Mouse (Mus musculus): ENCODE results near the gene Rbm20. TPM values are rescaled to one million over a fixed set of nuclear protein-coding genes. Genes with fewer than 3 reads are reported as not detected.

Gene Rbm20
- polyA plus RNA-seq, 1 experiment from 2014 or later = 1.4 TPM

DNA sequence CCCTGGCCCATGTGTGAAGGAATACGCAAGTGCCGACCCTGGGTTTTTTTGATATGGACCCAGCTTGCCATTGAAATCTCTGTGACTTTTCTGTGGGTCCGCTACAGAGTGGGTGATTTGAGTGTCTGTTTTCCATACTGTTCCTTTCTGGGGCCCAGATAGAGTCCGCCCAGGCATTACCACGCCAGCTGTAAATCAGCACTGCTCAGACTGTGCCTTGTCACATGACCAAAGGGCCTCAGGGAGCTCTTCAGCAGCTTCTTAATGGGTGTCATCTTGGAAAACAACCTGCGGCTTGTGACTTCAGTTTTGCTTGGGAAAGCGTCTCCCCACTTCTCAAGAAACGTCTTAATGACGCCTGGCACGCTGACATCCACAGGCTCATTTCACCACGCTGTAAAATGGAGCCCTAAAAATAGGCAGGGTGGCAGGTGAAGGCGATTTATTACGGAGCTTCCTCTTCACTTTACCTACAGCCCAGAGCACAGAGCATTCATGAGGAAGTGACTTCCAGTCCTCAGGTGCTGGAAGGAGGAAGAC lies 71.2 kb downstream of the Rbm20 start:
- H3K27ac ChIP-seq = no peak overlapping the region
- no peak overlapping the region for H3K4me2 ChIP-seq (replicated peaks)
- no peak overlapping the region for H3K4me3 ChIP-seq (replicated peaks)
- ATAC-seq = no peak
- no peaks in the 10 kb centered on the region for H3K4me1 ChIP-seq (replicated peaks)
- no peaks in the 10 kb centered on the region for H3K27me3 ChIP-seq
- no peak overlapping the region for H3K9ac ChIP-seq (replicated peaks)
- H3K9me3 ChIP-seq = no peaks in the 10 kb centered on the region
- H3K36me3 ChIP-seq = no peaks in the 10 kb centered on the region
- whole genome bisulfite sequencing = 91% methylated on average over 13 of the region's 13 CpGs

DNA sequence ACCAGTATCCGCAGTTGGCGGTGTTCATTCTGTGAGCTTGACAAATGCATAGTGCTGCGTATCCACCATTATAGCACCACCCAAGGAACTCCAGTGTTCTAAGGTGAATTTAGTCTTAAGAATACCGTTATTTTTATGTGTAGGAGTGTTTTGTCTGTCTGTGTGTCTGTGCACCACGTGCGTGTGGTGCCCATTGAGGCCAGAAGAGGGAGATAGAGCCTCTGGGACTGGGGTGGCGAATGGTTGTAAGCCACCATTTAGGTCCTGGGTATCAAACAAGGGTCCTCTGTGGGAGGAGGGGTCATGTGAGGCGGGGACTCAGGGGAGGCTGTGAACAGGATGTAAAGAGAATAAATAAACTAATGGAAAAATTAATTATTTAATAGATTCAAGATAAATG lies 72.2 kb downstream of the Rbm20 start:
- 95% methylated on average over 8 of the region's 8 CpGs for WGBS
- Histone ChIP-seq H3K27ac (no peak overlapping the region), H3K9me3 (no peaks in the 10 kb centered on the region), H3K36me3 (no peaks in the 10 kb centered on the region), H3K4me3 (replicated peaks) (no peak overlapping the region), H3K27me3 (no peaks in the 10 kb centered on the region), H3K4me1 (replicated peaks) (no peaks in the 10 kb centered on the region), H3K9ac (replicated peaks) (no peak overlapping the region), H3K4me2 (replicated peaks) (no peak overlapping the region)
- no peak for ATAC-seq

DNA sequence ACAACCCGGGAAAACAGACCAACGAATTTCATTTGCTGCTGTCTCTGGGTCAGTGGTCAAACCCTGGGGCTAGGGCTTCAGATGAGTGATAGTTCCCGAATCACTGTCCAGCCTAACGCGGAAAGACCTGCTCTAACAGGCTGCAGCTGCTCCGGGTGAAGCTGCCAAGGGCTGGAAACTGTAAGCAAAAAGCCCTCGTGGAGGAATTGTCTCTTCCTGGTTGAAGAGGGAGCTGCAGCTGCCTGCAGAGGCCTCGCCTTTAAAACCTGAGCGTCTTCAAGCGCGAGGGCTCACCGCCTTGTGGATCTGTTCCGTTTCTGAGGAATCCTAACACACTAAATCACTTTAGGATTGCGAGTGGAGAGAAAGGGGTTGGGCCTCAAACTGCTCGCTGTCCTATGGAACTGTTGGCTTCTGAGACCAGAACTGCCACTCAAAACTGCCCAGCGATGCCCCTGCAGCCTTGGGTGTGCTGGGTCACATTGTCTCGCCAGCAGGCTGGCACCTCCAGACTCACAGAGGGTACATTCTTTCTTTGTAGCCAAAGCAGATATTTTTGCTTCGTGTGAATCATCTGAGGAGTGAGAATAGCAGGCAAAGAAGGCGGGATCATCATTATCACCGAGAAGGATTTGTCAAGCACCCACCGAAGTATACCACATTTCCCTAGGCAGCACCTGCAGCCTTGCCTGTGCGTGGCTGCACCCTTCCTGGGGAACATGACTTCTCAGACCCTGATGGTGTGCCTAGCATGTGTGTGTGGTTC lies 74.5 kb downstream of the Rbm20 start:
- Histone ChIP-seq H3K36me3 (no peaks in the 10 kb centered on the region), H3K4me3 (replicated peaks) (no peak overlapping the region), H3K27me3 (no peaks in the 10 kb centered on the region), H3K9ac (replicated peaks) (no peak overlapping the region), H3K27ac (no peak overlapping the region), H3K4me2 (replicated peaks) (no peak overlapping the region), H3K4me1 (replicated peaks) (no peaks in the 10 kb centered on the region), H3K9me3 (0 out of 2 replicates have a peak, but pooled peaks cover 1% of the 10 kb centered on the region)
- 80% methylated on average over 22 of the region's 22 CpGs for WGBS
- no peak for ATAC-seq

DNA sequence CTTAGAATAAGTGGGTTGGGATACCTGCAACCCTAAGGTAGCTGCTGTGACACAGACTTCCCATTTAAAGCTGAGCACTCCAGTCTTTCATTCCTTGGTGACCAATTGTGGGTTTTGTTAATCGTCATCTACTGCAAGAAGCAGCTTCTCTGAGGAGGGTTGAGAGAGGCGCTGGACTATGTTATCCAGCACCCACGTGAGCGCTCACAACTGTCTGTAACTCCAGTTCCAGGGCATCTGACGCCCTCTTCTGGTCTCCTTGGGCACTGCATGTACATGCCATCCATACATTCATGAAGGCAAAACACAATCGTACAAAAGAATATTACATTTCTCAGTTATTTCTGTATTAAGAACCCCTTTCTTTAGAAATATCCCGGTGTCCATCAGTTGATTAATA lies 75.9 kb downstream of the Rbm20 start:
- Histone ChIP-seq H3K4me3 (replicated peaks) (no peak overlapping the region), H3K27ac (no peak overlapping the region), H3K36me3 (no peaks in the 10 kb centered on the region), H3K4me2 (replicated peaks) (no peak overlapping the region), H3K9me3 (0 out of 2 replicates have a peak, but pooled peaks cover 5% of the 10 kb centered on the region), H3K4me1 (replicated peaks) (no peaks in the 10 kb centered on the region), H3K9ac (replicated peaks) (no peak overlapping the region), H3K27me3 (no peaks in the 10 kb centered on the region)
- WGBS = 56% methylated on average over 7 of the region's 7 CpGs
- ATAC-seq = no peak

DNA sequence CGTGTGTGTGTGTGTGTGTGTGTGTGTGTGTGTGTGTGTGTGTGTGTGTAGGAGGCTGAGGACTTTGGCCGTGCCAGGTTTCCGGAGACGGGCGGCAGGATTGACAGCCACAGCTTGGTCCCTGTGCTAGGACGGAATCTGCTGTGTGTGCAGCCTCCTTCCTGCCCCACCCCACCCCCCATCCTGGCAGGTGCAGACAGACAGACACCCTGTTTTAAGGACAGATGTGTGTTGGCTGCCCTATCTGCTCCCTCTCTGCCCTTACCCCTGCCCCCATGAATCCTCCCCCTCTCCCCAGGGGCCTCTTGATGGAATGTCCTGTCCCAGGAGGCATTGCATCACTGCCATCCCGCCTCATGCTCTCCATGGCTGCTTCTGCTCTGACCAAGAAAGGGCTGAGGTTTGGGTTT lies 77.3 kb downstream of the Rbm20 start:
- Histone ChIP-seq H3K9ac (replicated peaks) (no peak overlapping the region), H3K27ac (no peak overlapping the region), H3K4me1 (replicated peaks) (no peaks in the 10 kb centered on the region), H3K9me3 (0 out of 2 replicates have a peak, but pooled peaks cover 5% of the 10 kb centered on the region), H3K36me3 (no peaks in the 10 kb centered on the region), H3K4me3 (replicated peaks) (no peak overlapping the region), H3K27me3 (no peaks in the 10 kb centered on the region), H3K4me2 (replicated peaks) (no peak overlapping the region)
- 82% methylated on average over 7 of the region's 7 CpGs for WGBS
- ATAC-seq = no peak

DNA sequence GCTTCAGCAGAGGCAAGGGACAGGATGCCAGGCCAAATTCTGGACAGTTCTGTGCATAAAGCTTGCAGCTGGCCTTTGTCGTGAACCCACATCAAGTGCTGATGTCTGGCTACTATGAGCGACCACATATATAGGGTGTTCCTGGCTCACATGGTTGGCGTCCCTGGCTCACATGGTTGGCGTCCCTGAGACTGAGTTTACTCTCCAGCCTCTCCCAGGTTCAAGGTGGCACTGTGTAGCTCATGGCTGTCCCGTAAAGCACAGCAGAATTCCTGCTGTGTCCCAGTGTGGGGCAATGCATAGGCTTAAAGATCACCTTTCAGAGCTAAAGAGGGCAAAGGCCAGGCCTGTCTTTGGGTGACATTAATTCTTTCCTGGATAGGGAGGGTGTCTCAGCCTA lies 78.2 kb downstream of the Rbm20 start:
- no peak for ATAC-seq
- 81% methylated on average over 5 of the region's 5 CpGs for WGBS
- no peak overlapping the region for H3K9ac ChIP-seq (replicated peaks)
- H3K4me3 ChIP-seq (replicated peaks) = no peak overlapping the region
- no peak overlapping the region for H3K4me2 ChIP-seq (replicated peaks)
- H3K4me1 ChIP-seq (replicated peaks) = no peaks in the 10 kb centered on the region
- no peak overlapping the region for H3K27ac ChIP-seq
- no peaks in the 10 kb centered on the region for H3K27me3 ChIP-seq
- H3K36me3 ChIP-seq = no peaks in the 10 kb centered on the region
- H3K9me3 ChIP-seq = 0 out of 2 replicates have a peak, but pooled peaks cover 5% of the 10 kb centered on the region

DNA sequence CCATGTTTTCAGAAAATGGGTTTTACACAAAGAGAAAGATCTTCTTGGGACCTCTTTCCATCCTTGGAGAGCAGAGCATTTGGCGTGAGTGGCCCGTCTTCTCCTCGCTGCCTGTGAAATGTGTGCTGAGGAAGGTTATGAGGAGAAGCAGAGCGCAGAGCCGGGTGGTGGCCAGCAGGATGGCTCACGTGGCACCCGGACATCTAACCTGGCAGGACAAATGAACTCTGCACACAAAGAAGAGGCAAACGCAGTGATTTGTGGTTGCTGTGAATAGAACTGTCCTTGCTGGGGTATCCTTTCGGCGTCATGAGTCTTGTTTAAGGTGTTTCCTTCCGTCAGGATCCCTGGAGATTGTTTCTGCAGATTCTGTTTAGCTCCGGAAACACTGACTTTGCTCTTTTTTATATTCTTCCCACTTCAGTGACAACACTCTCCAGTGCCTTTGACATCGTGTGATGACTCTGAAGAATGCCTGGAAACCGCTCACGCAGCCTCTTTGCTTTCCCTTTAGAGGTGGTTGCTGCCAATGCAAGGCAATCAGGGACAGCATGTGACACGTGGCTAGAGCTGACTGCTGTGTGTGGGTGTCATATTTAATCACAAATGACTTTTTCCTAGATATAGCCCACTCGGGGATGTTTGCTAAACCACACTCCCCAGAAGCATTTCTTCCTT lies 80.5 kb downstream of the Rbm20 start:
- WGBS = 91% methylated on average over 17 of the region's 17 CpGs
- no peak for ATAC-seq
- no peaks in the 10 kb centered on the region for H3K27me3 ChIP-seq
- H3K4me3 ChIP-seq (replicated peaks) = no peak overlapping the region
- H3K9ac ChIP-seq (replicated peaks) = no peak overlapping the region
- H3K4me1 ChIP-seq (replicated peaks) = no peaks in the 10 kb centered on the region
- 0 out of 2 replicates have a peak, but pooled peaks cover 5% of the 10 kb centered on the region for H3K9me3 ChIP-seq
- no peak overlapping the region for H3K27ac ChIP-seq
- H3K4me2 ChIP-seq (replicated peaks) = no peak overlapping the region
- no peaks in the 10 kb centered on the region for H3K36me3 ChIP-seq

DNA sequence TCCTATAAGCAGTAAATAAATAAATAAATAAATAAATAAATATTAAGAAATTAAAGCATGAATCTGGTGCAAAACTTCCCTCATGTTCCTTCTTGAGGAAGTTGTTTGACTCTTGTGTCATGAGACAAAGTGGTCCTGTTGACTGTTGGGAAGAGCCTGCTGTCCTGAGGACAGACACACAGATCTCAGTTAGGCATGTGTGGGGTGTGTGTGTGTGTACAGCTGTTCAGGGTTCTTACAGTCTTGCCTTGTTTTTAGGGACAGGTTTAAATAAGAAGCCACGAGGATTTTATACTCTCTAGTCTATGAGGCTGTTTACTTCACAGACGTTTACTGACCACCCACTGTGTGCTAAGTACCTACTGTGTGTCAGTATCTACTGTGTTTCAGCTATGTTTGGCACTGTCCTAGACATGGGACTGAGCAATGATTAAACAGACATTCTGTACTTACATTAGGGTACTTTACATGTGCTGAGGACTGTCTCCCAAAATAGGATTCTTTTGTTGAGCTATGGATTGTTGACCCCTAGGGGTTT lies 81.8 kb downstream of the Rbm20 start:
- Histone ChIP-seq H3K4me3 (replicated peaks) (no peak overlapping the region), H3K27ac (no peak overlapping the region), H3K9me3 (0 out of 2 replicates have a peak, but pooled peaks cover 5% of the 10 kb centered on the region), H3K36me3 (no peaks in the 10 kb centered on the region), H3K4me1 (replicated peaks) (no peaks in the 10 kb centered on the region), H3K27me3 (no peaks in the 10 kb centered on the region), H3K4me2 (replicated peaks) (no peak overlapping the region), H3K9ac (replicated peaks) (no peak overlapping the region)
- WGBS = 83% methylated on average over 2 of the region's 2 CpGs
- no peak for ATAC-seq

DNA sequence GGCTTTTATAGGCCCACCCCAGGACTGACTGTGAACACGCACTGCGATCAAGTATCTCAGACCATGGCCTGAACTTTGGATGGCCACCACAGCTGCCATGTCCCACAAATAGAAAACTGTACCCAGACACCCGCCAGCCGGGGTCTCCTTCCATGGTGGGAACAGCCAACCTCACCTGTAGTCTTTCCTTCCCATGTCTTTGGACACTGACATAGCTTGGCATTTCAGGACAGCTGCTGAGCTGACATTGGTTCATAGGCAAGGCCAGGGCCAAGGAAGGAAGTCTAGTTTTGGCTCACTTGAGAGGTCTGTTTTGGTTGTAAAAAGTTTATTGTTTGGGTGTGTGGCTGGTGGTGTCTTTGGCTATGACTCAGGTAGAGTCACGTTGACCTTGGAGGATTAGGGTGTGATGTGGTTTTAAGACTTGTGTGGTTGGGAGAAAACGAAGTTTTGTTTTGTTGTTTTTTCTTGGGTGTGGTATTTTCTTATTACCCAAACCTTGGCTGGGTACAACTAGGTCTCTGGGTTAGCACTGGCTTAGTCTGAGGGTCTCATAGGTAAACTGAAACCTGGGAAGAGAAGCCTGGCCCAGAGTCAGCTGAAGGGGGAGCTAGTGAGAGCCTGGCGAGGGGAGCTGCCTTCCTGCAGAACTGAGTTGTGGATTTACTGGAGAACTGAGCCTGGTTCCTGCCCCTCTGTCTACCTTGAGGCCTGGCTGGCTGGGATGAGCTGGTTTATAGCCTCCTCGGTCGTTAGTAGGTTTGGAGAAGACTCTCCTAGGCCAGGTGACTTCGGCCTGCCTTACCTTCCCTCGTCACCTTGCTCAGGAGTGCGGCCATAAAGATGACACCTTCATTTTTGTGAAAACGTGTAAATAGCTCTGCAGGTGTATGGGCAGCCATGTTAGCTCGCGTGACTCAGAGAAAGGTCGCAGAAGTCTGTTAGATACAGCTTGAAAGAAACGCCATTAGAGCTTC lies 83.3 kb downstream of the Rbm20 start:
- Histone ChIP-seq H3K27ac (no peak overlapping the region), H3K36me3 (no peaks in the 10 kb centered on the region), H3K4me2 (replicated peaks) (no peak overlapping the region), H3K9ac (replicated peaks) (no peak overlapping the region), H3K4me1 (replicated peaks) (no peaks in the 10 kb centered on the region), H3K27me3 (no peaks in the 10 kb centered on the region), H3K9me3 (0 out of 2 replicates have a peak, but pooled peaks cover 5% of the 10 kb centered on the region), H3K4me3 (replicated peaks) (no peak overlapping the region)
- no peak for ATAC-seq
- WGBS = 86% methylated on average over 17 of the region's 17 CpGs

DNA sequence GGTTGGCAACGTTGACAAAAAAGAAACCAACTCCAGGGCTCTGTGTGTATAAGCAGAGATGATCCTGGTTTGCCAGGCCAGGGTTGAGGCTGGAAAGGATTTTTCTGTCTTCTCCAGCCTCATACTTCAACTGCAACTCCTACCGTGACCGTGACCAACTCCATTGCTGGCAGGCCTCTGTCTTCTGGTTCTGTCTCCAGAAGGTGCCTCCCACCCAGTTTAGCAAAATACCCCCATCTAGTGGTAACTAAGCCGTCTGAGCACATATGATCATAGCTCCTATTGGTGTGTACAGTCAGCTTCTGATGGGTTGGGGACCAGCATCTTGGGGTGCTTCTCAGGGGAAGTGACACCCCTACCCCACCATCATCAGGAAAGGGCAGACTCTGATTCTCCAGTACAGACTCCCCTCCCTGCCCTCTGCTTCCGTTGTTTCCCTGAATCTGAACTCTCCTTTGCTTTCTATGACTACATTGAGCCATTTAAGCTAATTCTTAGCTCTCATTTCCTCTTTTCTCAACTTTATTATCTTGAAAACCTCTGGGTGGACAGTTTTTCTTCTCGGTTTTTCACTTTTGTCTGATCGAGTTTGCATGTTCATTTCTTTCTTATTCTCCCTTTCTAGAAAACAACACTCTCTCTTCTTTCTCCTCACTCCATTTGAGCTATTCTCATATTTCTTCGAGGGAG lies 85.8 kb downstream of the Rbm20 start:
- no peaks in the 10 kb centered on the region for H3K36me3 ChIP-seq
- H3K9me3 ChIP-seq = 0 out of 2 replicates have a peak, but pooled peaks cover 3% of the 10 kb centered on the region
- 74% methylated on average over 8 of the region's 8 CpGs for WGBS
- no peak overlapping the region for H3K4me2 ChIP-seq (replicated peaks)
- peaks cover 2% of the 10 kb centered on the region; the same call in 1 of the 2 replicates for H3K27me3 ChIP-seq
- no peaks in the 10 kb centered on the region for H3K4me1 ChIP-seq (replicated peaks)
- H3K4me3 ChIP-seq (replicated peaks) = no peak overlapping the region
- no peak overlapping the region for H3K27ac ChIP-seq
- ATAC-seq = no peak
- H3K9ac ChIP-seq (replicated peaks) = no peak overlapping the region

All from midbrain, embryonic 13.5 days (tissue).